Mouse (Mus musculus): ENCODE results near the gene Rnf8.

GRCm38 (mm10) chr17:29658249-29658648, 43.7 kb downstream of the Rnf8 start:
- TF ChIP-seq POLR2A (IDR thresholded peaks at IDR 0.05; ENCODE audit: extremely low read depth, insufficient read depth, low read length), result no peak
- no peak for TF ChIP-seq CTCF (IDR thresholded peaks at IDR 0.05; ENCODE audit: low read depth, low read length)
